ENCODE assay signal across 8 mouse cellular contexts in the genomic region with DNA sequence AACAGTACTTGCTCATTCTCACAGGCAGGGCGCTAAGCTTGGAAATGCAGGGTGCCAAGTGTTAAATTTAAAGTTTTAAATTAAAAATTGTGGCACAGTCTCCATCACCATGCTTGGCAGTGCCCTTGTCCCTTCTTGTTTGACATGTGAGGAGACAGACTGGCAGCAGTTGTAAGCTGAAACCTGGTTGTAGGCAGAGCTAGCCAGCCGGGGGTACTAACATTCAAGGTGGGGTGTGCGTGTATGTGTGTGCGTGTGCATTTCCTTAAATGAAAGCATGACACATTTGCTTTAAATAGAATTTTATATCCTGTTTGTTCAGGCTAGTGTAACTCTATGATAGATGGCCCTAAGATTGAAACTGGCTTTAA. TPM values are rescaled to one million over a fixed set of nuclear protein-coding genes. Genes with fewer than 3 reads are reported as not detected.
DNase-seq lines count a peak whose midpoint lies in the region; ATAC-seq and TF ChIP-seq lines count a peak whose summit lies in the region.

No protein-coding gene starts in this region.

- H3K27me3 ChIP-seq in embryonic facial prominence, embryonic 10.5 days (replicated peaks; ENCODE audit: low read depth, poor library complexity, severe bottlenecking): no peaks in the 10 kb centered on the region
- H3K27me3 ChIP-seq in forebrain, embryonic 15.5 days: no peaks in the 10 kb centered on the region
- H3K27me3 ChIP-seq in limb, embryonic 14.5 days (ENCODE audit: control insufficient read depth, insufficient read depth, low read length): no peaks in the 10 kb centered on the region

- H3K4me1 ChIP-seq in embryonic facial prominence, embryonic 10.5 days: peaks cover 59% of the 10 kb centered on the region
- H3K4me1 ChIP-seq in forebrain, embryonic 15.5 days: peaks cover 22% of the 10 kb centered on the region
- H3K4me1 ChIP-seq in limb, embryonic 14.5 days (ENCODE audit: control insufficient read depth, insufficient read depth, low read length): peaks cover 16% of the 10 kb centered on the region; the same call in 1 of the 2 replicates

- H3K27ac ChIP-seq in embryonic facial prominence, embryonic 10.5 days (replicated peaks): peak overlapping the region; percentile 86
- no peak overlapping the region for H3K27ac ChIP-seq in forebrain, embryonic 15.5 days (replicated peaks)
- H3K27ac ChIP-seq in limb, embryonic 14.5 days (replicated peaks; ENCODE audit: low read depth, low read length): no peak overlapping the region; the same call in 1 of the 2 replicates

- H3K36me3 ChIP-seq in embryonic facial prominence, embryonic 10.5 days (replicated peaks): no peaks in the 10 kb centered on the region; the same call in 1 of the 2 replicates
- H3K36me3 ChIP-seq in forebrain, embryonic 15.5 days: no peaks in the 10 kb centered on the region
- H3K36me3 ChIP-seq in limb, embryonic 14.5 days (ENCODE audit: control insufficient read depth, insufficient read depth, low read length): no peaks in the 10 kb centered on the region

- no peaks in the 10 kb centered on the region for H3K9me3 ChIP-seq in embryonic facial prominence, embryonic 10.5 days
- H3K9me3 ChIP-seq in forebrain, embryonic 15.5 days: no peaks in the 10 kb centered on the region
- no peaks in the 10 kb centered on the region for H3K9me3 ChIP-seq in limb, embryonic 14.5 days (ENCODE audit: control insufficient read depth, low read length)

- peak; percentile 41 for DNase-seq in kidney, postnatal 10 days
- no peak for DNase-seq in kidney, adult 18-20 months
- no peak for DNase-seq in embryonic facial prominence, embryonic 10.5 days (ENCODE audit: low spot score)
- DNase-seq in limb, embryonic 14.5 days (ENCODE audit: low spot score): no peak
- no peak for DNase-seq in cerebellum, postnatal 10 days
- no peak for DNase-seq in urinary bladder, postnatal 10 days (ENCODE audit: low spot score)
- no peak for DNase-seq in gastrocnemius, postnatal 10 days

- H3K9ac ChIP-seq in forebrain, embryonic 15.5 days (replicated peaks): no peak overlapping the region
- H3K9ac ChIP-seq in limb, embryonic 14.5 days (ENCODE audit: low read depth, low read length, severe bottlenecking): no peak overlapping the region

- WGBS in embryonic facial prominence, embryonic 10.5 days: 59% methylated on average over 4 of the region's 4 CpGs
- WGBS in forebrain, embryonic 15.5 days: 35% methylated on average over 4 of the region's 4 CpGs
- 48% methylated on average over 4 of the region's 4 CpGs for WGBS in limb, embryonic 14.5 days

- H3K4me2 ChIP-seq in forebrain, embryonic 15.5 days (replicated peaks): peak overlapping the region; percentile 44; the same call in 1 of the 2 replicates
- H3K4me2 ChIP-seq in limb, embryonic 14.5 days (replicated peaks; ENCODE audit: low read depth, low read length, severe bottlenecking): peak overlapping the region; percentile 52; the same call in 1 of the 2 replicates

- no peak for TF ChIP-seq POLR2A in limb, embryonic 14.5 days (IDR thresholded peaks at IDR 0.05; ENCODE audit: borderline replicate concordance, extremely low read depth, insufficient read depth, insufficient read length)

- no peak for ATAC-seq in forebrain, embryonic 15.5 days (replicated peaks)
- 0 out of 2 replicates have a peak, but pooled peaks have one; percentile 16 for ATAC-seq in limb, embryonic 14.5 days (ENCODE audit: low FRiP score, low read depth)

- H3K4me3 ChIP-seq in embryonic facial prominence, embryonic 10.5 days: peak overlapping the region; percentile 45
- no peak overlapping the region for H3K4me3 ChIP-seq in forebrain, embryonic 15.5 days
- no peak overlapping the region for H3K4me3 ChIP-seq in limb, embryonic 14.5 days (replicated peaks; ENCODE audit: low read length)

RNA-seq across cellular contexts. Expression of gene Uaca, which starts 42.7 kb away (rescaled TPM):
- 30.0 and 31.0 TPM in 2 replicates for polyA plus RNA-seq in embryonic facial prominence, embryonic 10.5 days (2016; fragmentation: Nextera tagmentation; extraction: Ambion mirVana)
- polyA plus RNA-seq in forebrain, embryonic 15.5 days (2015; fragmentation: Nextera tagmentation; extraction: Ambion mirVana): 15.2 and 16.1 TPM in 2 replicates
- 14.8 and 23.5 TPM in 2 replicates for polyA plus RNA-seq in limb, embryonic 14.5 days (2012; rRNA removed)
- polyA plus RNA-seq in limb, embryonic 14.5 days (2014; fragmentation: Nextera tagmentation; extraction: Ambion mirVana): 13.2 and 21.7 TPM in 2 replicates
- 10 to 100 TPM; 84.9 to 90.4 TPM for total RNA-seq in gastrocnemius, postnatal 10 days (2021)
